Mouse (Mus musculus) kidney, embryonic 14.5 days (tissue): ENCODE measurements around the gene Fxr2. TPM values are rescaled to one million over a fixed set of nuclear protein-coding genes. Genes with fewer than 3 reads are reported as not detected.

ENCODE experiments used
- ATAC-seq: fragments of 200-750 bp; cut with Nextera tagmentation; 2 replicates; pipeline ENCODE4 v1.8.0; 2017; ENCODE audit warnings: moderate number of reproducible peaks, mild to moderate bottlenecking, moderate TSS enrichment, moderate library complexity; ENCODE audit not compliant: low FRiP score, low TSS enrichment
- H3K27ac ChIP-seq: fragments of 300-500 bp; sonication (generic); 2 replicates; pipeline ENCODE4 v1.5.1; 2014; ENCODE audit warnings: low read depth, mild to moderate bottlenecking, low read length, moderate library complexity, mixed read lengths
- H3K27me3 ChIP-seq: fragments of 300-500 bp; sonication (generic); 2 replicates; pipeline ENCODE4 v1.6.1; 2014; ENCODE audit warnings: mild to moderate bottlenecking, low read length; ENCODE audit not compliant: control insufficient read depth, insufficient read depth
- H3K36me3 ChIP-seq: fragments of 300-500 bp; sonication (generic); 2 replicates; pipeline ENCODE4 v1.6.1; 2014; ENCODE audit warnings: low read length, mixed read lengths; ENCODE audit not compliant: control insufficient read depth, insufficient read depth
- H3K4me1 ChIP-seq: fragments of 300-500 bp; sonication (generic); 2 replicates; pipeline ENCODE4 v1.6.1; 2014; ENCODE audit warnings: low read length, mixed read lengths; ENCODE audit not compliant: control insufficient read depth, insufficient read depth
- H3K4me2 ChIP-seq: fragments of 300-500 bp; sonication (generic); replicated peaks from 2 replicates; pipeline ENCODE4 v1.6.1; 2014; ENCODE audit warnings: low read depth, mild to moderate bottlenecking, low read length
- H3K4me3 ChIP-seq: fragments of 300-500 bp; sonication (generic); 2 replicates; pipeline ENCODE4 v1.5.1; 2014; ENCODE audit warnings: mild to moderate bottlenecking, low read length
- H3K9ac ChIP-seq: fragments of 300-500 bp; sonication (generic); 2 replicates; pipeline ENCODE4 v1.6.1; 2014; ENCODE audit warnings: low read depth, mild to moderate bottlenecking, low read length, moderate library complexity
- H3K9me3 ChIP-seq: fragments of 300-500 bp; sonication (generic); 2 replicates; pipeline ENCODE4 v1.6.1; 2016; ENCODE audit warnings: low read length; ENCODE audit not compliant: control insufficient read depth
- WGBS: fragments of 180-500 bp; shearing (Covaris S2); extraction: QIAGEN DNeasy Blood & Tissue Kit; methylation state at CpG from one replicate; pipeline ENCODE4 v1.1.7; 2014; 5-methylcytosine and 5-hydroxymethylcytosine counted together
- polyA plus RNA-seq: library from polyadenylated mRNA; unstranded; fragments of >200 nt; fragmentation: Nextera tagmentation; extraction: Ambion mirVana; gene quantifications from 2 replicates; pipeline ENCODE4 v1.2.1, GENCODE M21; 2014

The Fxr2 gene
- polyA plus RNA-seq, 1 experiment from 2014 or later: 30.7 TPM

GRCm38 (mm10) chr11:69633128-69633866 lies 507 bp downstream of the Fxr2 start:
- H3K4me1 ChIP-seq: peaks cover 21% of the 10 kb centered on the region
- H3K27me3 ChIP-seq: no peaks in the 10 kb centered on the region
- H3K4me2 ChIP-seq: peak overlapping the region; percentile 64
- peak overlapping the region; percentile 97 for H3K9ac ChIP-seq
- H3K4me3 ChIP-seq: peak overlapping the region; percentile 96
- H3K9me3 ChIP-seq: no peaks in the 10 kb centered on the region
- peak; percentile 68 for ATAC-seq
- H3K27ac ChIP-seq: peak overlapping the region; percentile 97
- whole genome bisulfite sequencing: under 1% methylated on average over 35 of the region's 50 CpGs
- H3K36me3 ChIP-seq: peaks cover 16% of the 10 kb centered on the region; the same call in 1 of the 2 replicates

DNA sequence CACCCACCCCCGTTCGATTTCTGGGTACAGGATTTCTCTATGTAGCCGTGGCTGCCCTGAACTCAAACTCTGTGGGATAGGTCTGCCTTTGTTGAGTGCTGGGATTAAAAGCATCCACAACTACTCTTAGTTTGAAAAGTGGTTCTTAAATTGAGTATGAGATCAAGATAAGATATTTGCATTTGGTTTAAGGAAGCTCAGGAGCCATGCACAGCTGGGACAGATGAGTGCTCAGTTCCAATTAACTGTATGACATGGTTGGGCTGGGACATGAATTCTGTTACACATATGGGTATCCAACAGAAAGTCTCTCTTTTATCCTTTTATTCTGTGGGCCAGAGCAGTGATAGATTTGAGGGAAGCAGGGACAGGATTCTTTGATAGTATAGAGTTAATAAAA lies 2.7 kb downstream of the Fxr2 start:
- Histone ChIP-seq H3K9ac (0 out of 2 replicates have a peak overlapping the region, but pooled peaks have one; percentile 42), H3K4me1 (peaks cover 21% of the 10 kb centered on the region), H3K27me3 (no peaks in the 10 kb centered on the region), H3K36me3 (peaks cover 33% of the 10 kb centered on the region), H3K27ac (no peak overlapping the region), H3K4me2 (peak overlapping the region; percentile 4; the same call in 1 of the 2 replicates), H3K9me3 (no peaks in the 10 kb centered on the region), H3K4me3 (no peak overlapping the region)
- 78% methylated on average over 3 of the region's 3 CpGs for WGBS
- no peak for ATAC-seq

- no peaks in the 10 kb centered on the region for H3K27me3 ChIP-seq
- H3K9me3 ChIP-seq: no peaks in the 10 kb centered on the region
- H3K4me2 ChIP-seq: no peak overlapping the region
- H3K36me3 ChIP-seq: peaks cover 90% of the 10 kb centered on the region
- H3K9ac ChIP-seq: no peak overlapping the region
- 92% methylated on average over 5 of the region's 5 CpGs for WGBS
- H3K27ac ChIP-seq: no peak overlapping the region
- no peaks in the 10 kb centered on the region for H3K4me1 ChIP-seq
- ATAC-seq: no peak
- H3K4me3 ChIP-seq: no peak overlapping the region
These were observed 13.1 kb downstream of the Fxr2 start for GRCm38 (mm10) chr11:69645860-69646259.

DNA sequence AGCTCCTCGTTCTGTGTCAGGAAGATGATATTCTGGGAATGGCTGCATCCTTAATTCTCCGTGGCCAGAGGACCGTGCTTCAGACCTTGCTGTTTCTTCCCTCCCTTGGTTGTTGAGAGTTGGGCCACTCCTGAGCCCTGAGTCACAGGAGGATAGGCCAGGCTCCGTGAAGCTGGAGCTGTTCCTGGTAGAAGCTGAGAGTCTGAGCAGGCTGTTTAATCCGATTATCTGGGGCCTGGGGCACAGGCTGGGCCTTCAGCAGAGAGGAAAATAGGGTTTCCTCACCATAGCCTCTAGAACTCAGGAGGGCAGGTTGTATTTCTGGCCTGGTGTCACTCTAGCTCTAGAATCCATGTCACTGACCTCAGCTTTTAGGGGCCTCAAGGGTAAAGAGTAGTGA lies 20.6 kb downstream of the Fxr2 start:
- H3K9me3 ChIP-seq: no peaks in the 10 kb centered on the region
- H3K4me1 ChIP-seq: peaks cover 5% of the 10 kb centered on the region; the same call in 1 of the 2 replicates
- H3K27ac ChIP-seq: peak overlapping the region; percentile 51
- 71% methylated on average over 5 of the region's 5 CpGs for WGBS
- H3K4me3 ChIP-seq: no peak overlapping the region
- H3K9ac ChIP-seq: no peak overlapping the region
- H3K36me3 ChIP-seq: peaks cover 80% of the 10 kb centered on the region
- no peak overlapping the region for H3K4me2 ChIP-seq
- H3K27me3 ChIP-seq: no peaks in the 10 kb centered on the region
- no peak for ATAC-seq

DNA sequence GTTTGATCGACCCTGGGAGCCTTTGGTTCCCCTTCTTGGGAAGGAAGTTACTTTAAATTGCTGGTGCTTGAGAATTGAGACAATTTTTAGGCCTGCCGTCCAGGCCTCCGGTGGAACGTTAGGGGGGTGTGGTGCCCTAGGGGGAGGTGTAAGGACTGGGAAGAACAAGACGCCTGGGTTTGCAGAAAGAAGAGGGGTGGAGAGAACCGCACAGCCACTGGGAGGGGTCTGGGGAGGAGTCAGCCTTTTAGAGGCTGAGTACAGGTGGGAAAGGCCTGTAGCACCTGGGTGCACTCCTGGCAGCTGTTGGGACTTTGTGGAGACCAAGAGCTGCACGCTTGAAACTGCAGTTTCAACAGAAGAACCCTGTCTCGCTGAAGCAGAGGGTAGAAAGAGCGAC lies 22.0 kb downstream of the Fxr2 start:
- H3K4me1 ChIP-seq: peaks cover 5% of the 10 kb centered on the region; the same call in 1 of the 2 replicates
- H3K9ac ChIP-seq: no peak overlapping the region
- peaks cover 76% of the 10 kb centered on the region for H3K36me3 ChIP-seq
- peak overlapping the region; percentile 6; the same call in 1 of the 2 replicates for H3K27ac ChIP-seq
- no peak for ATAC-seq
- no peaks in the 10 kb centered on the region for H3K9me3 ChIP-seq
- H3K4me2 ChIP-seq: no peak overlapping the region
- 35% methylated on average over 9 of the region's 9 CpGs for WGBS
- H3K4me3 ChIP-seq: no peak overlapping the region
- no peaks in the 10 kb centered on the region for H3K27me3 ChIP-seq

DNA sequence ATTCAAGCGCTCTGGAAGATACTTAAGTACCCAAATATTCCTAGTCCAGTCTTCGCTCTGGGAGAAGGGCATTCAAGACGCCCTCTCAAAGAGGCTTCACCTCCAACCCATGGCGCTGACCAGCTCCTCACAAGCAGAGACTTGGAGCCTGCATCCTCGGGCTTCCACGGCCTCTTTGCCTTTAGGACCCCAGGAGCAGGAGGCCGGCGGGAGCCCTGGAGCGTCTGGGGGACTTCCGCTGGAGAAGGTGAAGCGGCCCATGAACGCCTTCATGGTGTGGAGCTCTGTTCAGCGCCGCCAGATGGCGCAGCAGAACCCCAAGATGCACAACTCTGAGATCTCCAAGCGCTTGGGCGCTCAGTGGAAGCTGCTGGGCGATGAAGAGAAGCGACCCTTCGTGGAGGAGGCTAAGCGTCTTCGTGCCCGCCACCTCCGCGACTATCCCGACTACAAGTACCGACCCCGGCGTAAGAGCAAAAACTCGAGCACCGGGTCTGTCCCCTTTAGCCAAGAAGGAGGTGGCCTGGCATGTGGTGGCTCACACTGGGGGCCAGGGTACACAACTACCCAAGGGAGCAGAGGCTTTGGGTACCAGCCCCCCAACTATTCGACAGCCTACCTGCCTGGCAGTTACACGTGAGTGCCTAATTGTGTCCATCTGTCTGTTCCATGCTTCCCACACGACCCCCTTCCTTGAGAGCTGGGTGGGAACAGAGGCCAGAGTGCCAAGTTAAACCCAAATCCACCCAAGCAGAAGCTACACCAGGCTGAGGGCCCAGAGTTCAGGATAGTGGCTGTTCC lies 22.7 kb downstream of the Fxr2 start, which contains the start of gene Sox15:
Sox15 (plus strand) TSS at position 51 of the 801 bp plus-strand sequence.
- Histone ChIP-seq H3K27ac (peak within 1 kb of the TSS; percentile 6; the same call in 1 of the 2 replicates), H3K9ac (no peak within 1 kb of the TSS), H3K4me1 (peaks cover 5% of the 10 kb centered on the region; the same call in 1 of the 2 replicates), H3K9me3 (no peaks in the 10 kb centered on the region), H3K4me3 (no peak within 1 kb of the TSS), H3K36me3 (peaks cover 69% of the 10 kb centered on the region), H3K4me2 (no peak within 1 kb of the TSS), H3K27me3 (no peaks in the 10 kb centered on the region)
- peak; percentile 85 for ATAC-seq
- 15% methylated on average over 34 of the region's 34 CpGs for WGBS

- peaks cover 5% of the 10 kb centered on the region; the same call in 1 of the 2 replicates for H3K4me1 ChIP-seq
- H3K9ac ChIP-seq: no peak overlapping the region
- H3K4me3 ChIP-seq: no peak overlapping the region
- H3K27me3 ChIP-seq: no peaks in the 10 kb centered on the region
- 75% methylated on average over 5 of the region's 5 CpGs for WGBS
- H3K9me3 ChIP-seq: no peaks in the 10 kb centered on the region
- H3K36me3 ChIP-seq: peaks cover 63% of the 10 kb centered on the region
- ATAC-seq: no peak
- no peak overlapping the region for H3K4me2 ChIP-seq
- H3K27ac ChIP-seq: no peak overlapping the region
These were observed 23.3 kb downstream of the Fxr2 start for GRCm38 (mm10) chr11:69656065-69656455.

DNA sequence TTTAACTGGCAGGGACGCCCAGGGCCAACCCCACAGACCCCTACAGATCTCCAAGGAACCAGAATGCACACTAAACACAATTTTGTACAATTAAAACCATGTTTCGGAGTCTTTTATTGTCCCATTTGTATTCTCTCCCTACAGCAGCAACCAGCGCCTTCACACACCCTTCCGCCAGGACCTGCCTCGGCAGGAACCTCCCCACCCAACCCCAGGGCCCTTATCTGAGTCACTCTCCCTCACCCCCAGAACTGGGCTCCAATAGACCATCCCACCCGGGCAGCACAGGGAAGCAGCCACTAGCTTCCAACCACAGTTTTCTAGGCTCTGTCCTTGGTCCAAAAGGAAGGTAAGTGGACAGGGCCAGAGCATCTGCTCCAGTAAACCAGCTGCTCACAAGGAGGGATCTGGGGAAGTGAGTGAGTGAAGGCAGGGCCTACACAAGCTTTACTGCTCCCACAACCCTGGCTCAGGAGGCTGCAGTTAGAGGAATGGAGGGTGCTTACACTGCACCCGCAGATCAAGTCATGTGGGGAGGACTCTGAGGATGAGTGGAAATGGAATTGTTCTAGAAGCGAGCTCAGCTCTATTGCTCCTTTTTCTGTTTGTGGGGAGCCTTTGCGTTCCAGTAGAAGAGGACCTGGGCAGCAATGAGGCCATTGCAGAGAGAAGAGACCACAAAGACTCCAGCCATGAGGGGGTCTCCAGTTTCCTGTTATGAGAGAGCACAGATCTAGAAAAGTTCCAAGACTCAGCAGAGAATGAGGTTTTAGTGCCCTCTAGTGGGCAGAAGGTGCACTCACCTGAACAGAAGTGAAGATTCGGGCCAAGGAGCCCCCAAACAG lies 24.0 kb downstream of the Fxr2 start:
- Histone ChIP-seq H3K36me3 (peaks cover 56% of the 10 kb centered on the region), H3K27me3 (no peaks in the 10 kb centered on the region), H3K9me3 (no peaks in the 10 kb centered on the region), H3K4me3 (no peak overlapping the region), H3K27ac (no peak overlapping the region), H3K4me1 (peaks cover 5% of the 10 kb centered on the region; the same call in 1 of the 2 replicates), H3K9ac (no peak overlapping the region), H3K4me2 (no peak overlapping the region)
- no peak for ATAC-seq
- WGBS: 81% methylated on average over 10 of the region's 10 CpGs
